9 mouse cellular contexts compared by ENCODE assay signal in genomic region chr12:35957235-35957634, GRCm38 (mm10). TPM values are rescaled to one million over a fixed set of nuclear protein-coding genes. Genes with fewer than 3 reads are reported as not detected.
DNase-seq lines count a peak whose midpoint lies in the region; ATAC-seq and TF ChIP-seq lines count a peak whose summit lies in the region.
"Had no signal": no experiment of that assay in that cellular context is flagged by ENCODE, and none has a peak within 500 bp of the region (broad histone marks: within the 10 kb centered on the region; RNA-seq: fewer than 3 reads in every experiment).

No protein-coding gene starts in this region.

- no peak overlapping the region for H3K4me2 ChIP-seq in embryonic facial prominence, embryonic 11.5 days (ENCODE audit: low read depth, low read length)
- no peak overlapping the region for H3K4me2 ChIP-seq in lung, embryonic 14.5 days
- H3K4me2 ChIP-seq: limb, embryonic 13.5 days had no signal

- no peak overlapping the region for H3K27ac ChIP-seq in embryonic facial prominence, embryonic 11.5 days (replicated peaks; ENCODE audit: low read depth, low read length)
- no peak overlapping the region for H3K27ac ChIP-seq in embryonic facial prominence, embryonic 10.5 days (replicated peaks)
- H3K27ac ChIP-seq in lung, embryonic 14.5 days (ENCODE audit: low read depth): no peak overlapping the region
- H3K27ac ChIP-seq: limb, embryonic 13.5 days had no signal

- no peak for ATAC-seq in embryonic facial prominence, embryonic 11.5 days (replicated peaks; ENCODE audit: insufficient number of reproducible peaks, low FRiP score, low TSS enrichment, low read depth)
- no peak for ATAC-seq in lung, embryonic 14.5 days (ENCODE audit: insufficient read depth)

- H3K27me3 ChIP-seq in embryonic facial prominence, embryonic 11.5 days (ENCODE audit: control insufficient read depth, insufficient read depth, low read length): no peaks in the 10 kb centered on the region
- no peaks in the 10 kb centered on the region for H3K27me3 ChIP-seq in embryonic facial prominence, embryonic 10.5 days (replicated peaks; ENCODE audit: low read depth, poor library complexity, severe bottlenecking)
- no peaks in the 10 kb centered on the region for H3K27me3 ChIP-seq in lung, embryonic 14.5 days (ENCODE audit: insufficient read depth, low read length)
- H3K27me3 ChIP-seq: limb, embryonic 13.5 days had no signal

- WGBS in embryonic facial prominence, embryonic 11.5 days: 90% methylated on average over 2 of the region's 2 CpGs
- 81% methylated on average over 2 of the region's 2 CpGs for WGBS in embryonic facial prominence, embryonic 10.5 days
- 76% methylated on average over 2 of the region's 2 CpGs for WGBS in lung, embryonic 14.5 days

- no peak overlapping the region for H3K4me3 ChIP-seq in embryonic facial prominence, embryonic 11.5 days (ENCODE audit: low read depth, low read length)
- no peak overlapping the region for H3K4me3 ChIP-seq in embryonic facial prominence, embryonic 10.5 days
- no peak overlapping the region for H3K4me3 ChIP-seq in lung, embryonic 14.5 days (ENCODE audit: low read depth, low read length)
- H3K4me3 ChIP-seq: limb, embryonic 13.5 days had no signal

- H3K36me3 ChIP-seq in embryonic facial prominence, embryonic 11.5 days (replicated peaks; ENCODE audit: control insufficient read depth, insufficient read depth, low read depth, low read length): no peaks in the 10 kb centered on the region
- H3K36me3 ChIP-seq in embryonic facial prominence, embryonic 10.5 days (replicated peaks): no peaks in the 10 kb centered on the region
- H3K36me3 ChIP-seq in lung, embryonic 14.5 days (ENCODE audit: insufficient read depth): no peaks in the 10 kb centered on the region
- H3K36me3 ChIP-seq: limb, embryonic 13.5 days had no signal

- peak; percentile 5 for DNase-seq in embryonic facial prominence, embryonic 11.5 days (ENCODE audit: low spot score)
- no peak for DNase-seq in embryonic facial prominence, embryonic 10.5 days (ENCODE audit: low spot score)
- peak; percentile 49 for DNase-seq in lung, embryonic 14.5 days
- no peak for DNase-seq in lung, postnatal 14 days
- DNase-seq in R1 (ENCODE audit: low read depth, low spot score): peak; percentile 26
- DNase-seq in naive thymus-derived CD4-positive, alpha-beta T cell, adult 2 months (ENCODE audit: low read depth): peak; percentile 57
- no peak for DNase-seq in ovary, adult 18-20 months (ENCODE audit: low spot score)
- no peak for DNase-seq in gastrocnemius, postnatal 25 days

- H3K9ac ChIP-seq in embryonic facial prominence, embryonic 11.5 days (replicated peaks; ENCODE audit: low read length): no peak overlapping the region
- H3K9ac ChIP-seq in lung, embryonic 14.5 days: no peak overlapping the region
- H3K9ac ChIP-seq: limb, embryonic 13.5 days had no signal

- TF ChIP-seq CTCF in lung, embryonic 14.5 days (IDR thresholded peaks at IDR 0.05; ENCODE audit: low read depth): peak; percentile 50

- H3K9me3 ChIP-seq in embryonic facial prominence, embryonic 11.5 days (replicated peaks; ENCODE audit: control insufficient read depth, low read length): no peaks in the 10 kb centered on the region
- no peaks in the 10 kb centered on the region for H3K9me3 ChIP-seq in embryonic facial prominence, embryonic 10.5 days
- no peaks in the 10 kb centered on the region for H3K9me3 ChIP-seq in lung, embryonic 14.5 days (ENCODE audit: low read depth, low read length)

- no peaks in the 10 kb centered on the region for H3K4me1 ChIP-seq in embryonic facial prominence, embryonic 11.5 days (ENCODE audit: control insufficient read depth, insufficient read depth, low read length)
- H3K4me1 ChIP-seq in embryonic facial prominence, embryonic 10.5 days: no peaks in the 10 kb centered on the region
- H3K4me1 ChIP-seq in lung, embryonic 14.5 days (ENCODE audit: insufficient read depth): no peaks in the 10 kb centered on the region
- H3K4me1 ChIP-seq: limb, embryonic 13.5 days had no signal

RNA-seq across cellular contexts. Expression of gene Agr3, which starts 31.8 kb away (rescaled TPM):
- 0.89 and 1.2 TPM in 2 replicates for polyA plus RNA-seq in embryonic facial prominence, embryonic 11.5 days (2014; fragmentation: Nextera tagmentation; extraction: Ambion mirVana)
- polyA plus RNA-seq in embryonic facial prominence, embryonic 10.5 days (2016; fragmentation: Nextera tagmentation; extraction: Ambion mirVana): 0.25 TPM in 1 of 2 replicates, not detected in the other
- not detected in 2 replicates for polyA plus RNA-seq in lung, embryonic 14.5 days (2014; fragmentation: Nextera tagmentation; extraction: Ambion mirVana)
- not detected for total RNA-seq in gastrocnemius, postnatal 25 days (2021)
- polyA plus RNA-seq: limb, embryonic 13.5 days had no signal

RNA-seq across cellular contexts. Expression of gene Agr2, which starts 35.5 kb away (rescaled TPM):
- polyA plus RNA-seq in embryonic facial prominence, embryonic 11.5 days (2014; fragmentation: Nextera tagmentation; extraction: Ambion mirVana): not detected in 2 replicates
- not detected in 2 replicates for polyA plus RNA-seq in embryonic facial prominence, embryonic 10.5 days (2016; fragmentation: Nextera tagmentation; extraction: Ambion mirVana)
- polyA plus RNA-seq in lung, embryonic 14.5 days (2014; fragmentation: Nextera tagmentation; extraction: Ambion mirVana): 0.41 and 0.50 TPM in 2 replicates
- not detected for total RNA-seq in gastrocnemius, postnatal 25 days (2021)

Comparison
In these comparisons a context has a peak if more than half of its experiments do, and no peak if none do; other contexts are left out.
1. DNase-seq: peak in embryonic facial prominence, embryonic 11.5 days (single experiment), lung, embryonic 14.5 days (single experiment), R1 (single experiment) and naive thymus-derived CD4-positive, alpha-beta T cell, adult 2 months (single experiment); none in embryonic facial prominence, embryonic 10.5 days (single experiment), lung, postnatal 14 days (single experiment), ovary, adult 18-20 months (single experiment) and gastrocnemius, postnatal 25 days (single experiment).